Mouse (Mus musculus) ovary, adult 10 weeks (tissue): ENCODE results near the gene Mageb16. TPM values are rescaled to one million over a fixed set of nuclear protein-coding genes. Genes with fewer than 3 reads are reported as not detected.

Experiments
- polyA plus RNA-seq: library from polyadenylated mRNA; stranded (reverse); fragments of 350-450 nt; fragmentation: Illumina TruSeq; extraction: RNeasy Lipid Tissue Mini Kit (QIAGEN cat#74804); gene quantifications from one replicate; pipeline ENCODE4 v1.2.3, GENCODE M21; 2014

Gene Mageb16
- polyA plus RNA-seq = 1.5 TPM

GRCm38 (mm10) chrX:79671411-79671810, at the start of gene Mageb16:
TSS of gene Mageb16 (minus strand) at chrX:79671435.

Other genes starting within 250 kb of the Mageb16 start
- 8.9 TPM for gene Gm7173, start 154.2 kb downstream of the Mageb16 start, polyA plus RNA-seq